Mouse (Mus musculus) activated CD4-positive, CD25-positive, alpha-beta regulatory T cell, adult 9 weeks (primary cell): Measurements from ENCODE around the gene Pomt1. TPM values are rescaled to one million over a fixed set of nuclear protein-coding genes. Genes with fewer than 3 reads are reported as not detected.

Experiments used
- polyA plus RNA-seq: library from polyadenylated mRNA; unstranded; fragments of 100-300 nt; shearing (Covaris generic); gene quantifications from one replicate; pipeline ENCODE4 v1.2.1, GENCODE M21; 2017

The Pomt1 gene
- 11.7 TPM for polyA plus RNA-seq

DNA sequence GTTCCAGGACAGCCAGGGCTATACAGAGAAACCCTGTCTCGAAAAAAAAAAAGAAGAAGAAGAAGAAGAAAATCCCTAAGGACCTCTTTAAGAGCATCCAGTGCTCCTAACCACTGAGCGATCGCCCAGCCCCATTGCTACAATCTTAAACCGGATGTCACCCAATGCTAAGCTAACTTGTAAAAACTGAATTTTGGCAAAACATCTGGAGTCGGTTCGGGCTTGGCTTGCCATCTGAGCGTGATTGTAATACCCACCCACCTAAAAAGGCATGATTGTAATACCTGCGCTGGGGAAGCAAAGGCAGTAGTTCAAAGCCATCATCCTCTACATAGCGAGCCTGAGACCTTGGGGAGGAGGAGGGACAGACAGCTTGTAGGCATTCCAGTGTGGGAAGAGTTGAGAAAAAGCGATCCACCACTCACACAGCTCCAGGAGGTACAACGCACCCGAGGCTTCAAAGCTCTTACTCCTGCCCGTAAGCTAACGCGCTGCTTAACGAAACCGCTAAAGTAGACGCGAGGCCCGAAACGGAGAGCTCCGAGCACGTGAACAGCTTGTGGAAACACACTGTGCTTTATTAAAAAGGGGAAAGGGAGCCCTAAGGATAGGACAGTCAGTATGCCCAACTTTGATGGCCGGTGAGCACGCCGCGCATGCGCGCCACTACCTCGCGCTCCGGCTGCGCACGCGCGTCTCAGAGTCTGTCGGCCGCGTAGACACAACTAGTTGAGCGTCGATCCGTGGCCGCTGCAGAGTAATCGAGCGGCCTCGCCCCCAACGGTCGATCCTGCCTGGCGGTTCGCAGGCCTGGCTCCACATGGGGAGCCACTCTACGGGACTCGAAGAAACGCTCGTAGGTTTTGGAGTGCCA is at the start of gene Pomt1:
Gene Pomt1 (plus strand): TSS at position 705 of the 874 bp plus-strand sequence.

DNA sequence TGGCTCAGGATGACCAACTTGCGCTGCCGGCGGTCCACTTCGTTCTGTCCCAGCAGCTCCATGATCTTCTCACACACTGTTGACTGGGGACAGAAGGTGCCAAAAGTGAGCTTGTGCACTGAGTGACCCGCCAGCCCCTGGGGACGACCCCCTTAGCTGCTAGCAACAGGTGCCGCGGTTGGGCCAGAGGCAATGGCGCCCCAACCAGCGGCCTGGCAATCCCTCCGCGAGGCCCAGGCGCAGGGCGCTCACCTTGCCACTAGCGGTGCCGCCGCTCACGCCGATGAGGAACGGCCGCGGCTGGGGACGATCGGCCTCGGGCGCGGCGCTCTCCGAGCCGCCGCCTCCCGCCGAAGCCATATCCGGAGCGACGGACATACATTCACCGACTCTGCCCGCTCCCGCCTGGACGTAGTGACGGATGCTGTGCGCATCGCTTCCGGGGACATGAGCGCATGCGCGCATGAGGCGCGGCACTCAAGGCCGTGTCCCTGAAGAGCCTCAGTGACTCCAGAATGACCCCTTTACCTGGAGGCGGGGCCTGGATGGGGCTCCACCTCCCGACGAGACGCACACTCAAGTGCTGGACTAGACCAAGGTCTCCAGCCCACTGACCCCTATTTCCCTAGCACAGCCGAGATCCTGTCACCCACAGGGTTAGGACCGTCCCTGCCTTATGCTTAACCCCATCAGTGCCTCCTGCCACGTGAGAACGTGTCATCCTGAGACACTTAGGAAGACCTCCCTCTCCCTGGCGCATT is 23.4 kb downstream of the Pomt1 start, which contains the start of gene Uck1:
Gene Uck1 (minus strand): TSS at position 503 of the 761 bp plus-strand sequence.

DNA sequence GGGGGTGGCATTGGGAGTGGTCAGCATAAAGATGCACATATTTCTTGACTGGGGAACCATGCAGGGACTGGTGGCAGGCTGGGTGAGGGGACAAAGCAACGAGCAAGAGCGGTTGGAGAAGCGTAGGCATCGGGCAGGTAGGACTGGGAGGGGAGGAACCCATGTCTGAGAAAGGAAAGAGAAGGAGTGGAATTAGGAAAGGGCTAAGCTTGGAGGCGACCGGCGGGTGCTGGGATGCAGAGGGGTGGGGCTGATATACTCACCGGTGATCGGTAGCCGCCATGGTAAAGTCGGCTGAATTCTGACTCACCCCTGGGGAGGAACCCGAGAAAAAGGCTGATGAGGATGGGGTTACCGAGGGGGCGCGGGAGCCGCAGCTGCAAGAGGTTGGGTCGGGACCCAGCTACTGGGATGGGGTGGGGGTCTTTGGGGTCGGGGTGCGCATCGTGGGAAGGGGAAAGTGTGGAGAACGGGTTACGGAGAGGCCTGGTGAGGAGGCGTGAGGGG is 51.0 kb downstream of the Pomt1 start, which contains the start of gene Golga2:
Gene Golga2 (plus strand): TSS at position 51 of the 507 bp plus-strand sequence.

GRCm38 (mm10) chr2:32287923-32288367 is 51.6 kb downstream of the Pomt1 start, which contains the start of gene Swi5:
TSS of gene Swi5 (minus strand) at chr2:32288075.

Other genes with a start within 250 kb of the Pomt1 start
- gene Fam78a, start 151.7 kb upstream of the Pomt1 start, polyA plus RNA-seq, result 30.1 TPM
- gene Plpp7, start 141.1 kb upstream of the Pomt1 start, polyA plus RNA-seq, result not detected
- 17.2 TPM for gene Prrc2b, start 85.5 kb upstream of the Pomt1 start, polyA plus RNA-seq
- gene Uck1, start 23.6 kb downstream of the Pomt1 start, polyA plus RNA-seq, result 90.7 TPM
- 45.3 TPM for gene Golga2, start 50.8 kb downstream of the Pomt1 start, polyA plus RNA-seq
- gene Swi5, start 51.5 kb downstream of the Pomt1 start, polyA plus RNA-seq, result 279 TPM
- gene Ciz1, start 115.7 kb downstream of the Pomt1 start, polyA plus RNA-seq, result 122 TPM
- gene Dnm1, start 116.7 kb downstream of the Pomt1 start, polyA plus RNA-seq, result not detected
- gene 1110008P14Rik, start 145.3 kb downstream of the Pomt1 start, polyA plus RNA-seq, result 85.2 TPM
- not detected for gene Lcn2, start 151.7 kb downstream of the Pomt1 start, polyA plus RNA-seq
- 2.2 TPM for gene Ptges2, start 159.3 kb downstream of the Pomt1 start, polyA plus RNA-seq
- 8.3 TPM for gene Naif1, start 213.9 kb downstream of the Pomt1 start, polyA plus RNA-seq
- gene Slc25a25, start 214.9 kb downstream of the Pomt1 start, polyA plus RNA-seq, result 4.1 TPM